Mouse (Mus musculus): ENCODE data around the gene Prune1. TPM values are rescaled to one million over a fixed set of nuclear protein-coding genes. Genes with fewer than 3 reads are reported as not detected.

Gene Prune1
- polyA plus RNA-seq, 1 experiment from 2014 or later, result 35.7 TPM

GRCm38 (mm10) chr3:95270766-95271364 lies 11.0 kb downstream of the Prune1 start:
- Histone ChIP-seq H3K36me3 (peaks cover 33% of the 10 kb centered on the region), H3K27ac (replicated peaks) (no peak overlapping the region), H3K9ac (replicated peaks) (no peak overlapping the region), H3K4me3 (no peak overlapping the region), H3K27me3 (no peaks in the 10 kb centered on the region), H3K4me2 (replicated peaks) (no peak overlapping the region), H3K4me1 (no peaks in the 10 kb centered on the region), H3K9me3 (0 out of 2 replicates have a peak, but pooled peaks cover 3% of the 10 kb centered on the region)
- WGBS, result 89% methylated on average over 12 of the region's 12 CpGs
- ATAC-seq (ENCODE audit: low FRiP score, low read depth), result no peak

GRCm38 (mm10) chr3:95269789-95270188 lies 12.1 kb downstream of the Prune1 start:
- WGBS, result 93% methylated on average over 5 of the region's 5 CpGs
- no peaks in the 10 kb centered on the region for H3K27me3 ChIP-seq
- H3K36me3 ChIP-seq, result peaks cover 37% of the 10 kb centered on the region
- no peak overlapping the region for H3K4me2 ChIP-seq (replicated peaks)
- H3K27ac ChIP-seq (replicated peaks), result no peak overlapping the region
- 0 out of 2 replicates have a peak, but pooled peaks cover 3% of the 10 kb centered on the region for H3K9me3 ChIP-seq
- no peak overlapping the region for H3K9ac ChIP-seq (replicated peaks)
- no peak overlapping the region for H3K4me3 ChIP-seq
- ATAC-seq (ENCODE audit: low FRiP score, low read depth), result no peak
- no peaks in the 10 kb centered on the region for H3K4me1 ChIP-seq

GRCm38 (mm10) chr3:95267855-95268254 lies 14.0 kb downstream of the Prune1 start:
- ATAC-seq (ENCODE audit: low FRiP score, low read depth), result no peak
- H3K4me1 ChIP-seq, result no peaks in the 10 kb centered on the region
- no peak overlapping the region for H3K27ac ChIP-seq (replicated peaks)
- H3K4me2 ChIP-seq (replicated peaks), result no peak overlapping the region
- peaks cover 48% of the 10 kb centered on the region for H3K36me3 ChIP-seq
- H3K9ac ChIP-seq (replicated peaks), result no peak overlapping the region
- H3K27me3 ChIP-seq, result no peaks in the 10 kb centered on the region
- H3K4me3 ChIP-seq, result no peak overlapping the region
- 0 out of 2 replicates have a peak, but pooled peaks cover 3% of the 10 kb centered on the region for H3K9me3 ChIP-seq

- no peaks in the 10 kb centered on the region for H3K27me3 ChIP-seq
- 0 out of 2 replicates have a peak, but pooled peaks cover 3% of the 10 kb centered on the region for H3K9me3 ChIP-seq
- no peak for ATAC-seq (ENCODE audit: low FRiP score, low read depth)
- H3K27ac ChIP-seq (replicated peaks), result no peak overlapping the region
- no peak overlapping the region for H3K4me2 ChIP-seq (replicated peaks)
- no peak overlapping the region for H3K4me3 ChIP-seq
- no peak overlapping the region for H3K9ac ChIP-seq (replicated peaks)
- 88% methylated on average over 3 of the region's 3 CpGs for WGBS
- no peaks in the 10 kb centered on the region for H3K4me1 ChIP-seq
- peaks cover 64% of the 10 kb centered on the region for H3K36me3 ChIP-seq
Measured at GRCm38 (mm10) chr3:95266052-95266451, 15.8 kb downstream of the Prune1 start.

- 90% methylated on average over 1 of the region's 1 CpGs for WGBS
- H3K4me1 ChIP-seq, result no peaks in the 10 kb centered on the region
- H3K4me2 ChIP-seq (replicated peaks), result no peak overlapping the region
- no peak overlapping the region for H3K27ac ChIP-seq (replicated peaks)
- H3K36me3 ChIP-seq, result peaks cover 72% of the 10 kb centered on the region
- 0 out of 2 replicates have a peak, but pooled peaks cover 3% of the 10 kb centered on the region for H3K9me3 ChIP-seq
- no peak overlapping the region for H3K9ac ChIP-seq (replicated peaks)
- no peak overlapping the region for H3K4me3 ChIP-seq
- ATAC-seq (ENCODE audit: low FRiP score, low read depth), result no peak
- no peaks in the 10 kb centered on the region for H3K27me3 ChIP-seq
Measured at GRCm38 (mm10) chr3:95264724-95265123, 17.2 kb downstream of the Prune1 start.

- no peaks in the 10 kb centered on the region for H3K27me3 ChIP-seq
- no peaks in the 10 kb centered on the region for H3K4me1 ChIP-seq
- H3K4me2 ChIP-seq (replicated peaks), result no peak overlapping the region
- H3K9me3 ChIP-seq, result 0 out of 2 replicates have a peak, but pooled peaks cover 3% of the 10 kb centered on the region
- H3K9ac ChIP-seq (replicated peaks), result no peak overlapping the region
- no peak overlapping the region for H3K4me3 ChIP-seq
- 51% methylated on average over 11 of the region's 11 CpGs for WGBS
- H3K36me3 ChIP-seq, result peaks cover 79% of the 10 kb centered on the region
- no peak overlapping the region for H3K27ac ChIP-seq (replicated peaks)
- no peak for ATAC-seq (ENCODE audit: low FRiP score, low read depth)
Measured at GRCm38 (mm10) chr3:95263089-95263739, 18.7 kb downstream of the Prune1 start.

- H3K4me3 ChIP-seq, result no peak overlapping the region
- no peak overlapping the region for H3K4me2 ChIP-seq (replicated peaks)
- no peak overlapping the region for H3K9ac ChIP-seq (replicated peaks)
- H3K27ac ChIP-seq (replicated peaks), result no peak overlapping the region
- 93% methylated on average over 4 of the region's 4 CpGs for WGBS
- H3K27me3 ChIP-seq, result no peaks in the 10 kb centered on the region
- no peaks in the 10 kb centered on the region for H3K4me1 ChIP-seq
- 0 out of 2 replicates have a peak, but pooled peaks cover 3% of the 10 kb centered on the region for H3K9me3 ChIP-seq
- H3K36me3 ChIP-seq, result peaks cover 78% of the 10 kb centered on the region
- no peak for ATAC-seq (ENCODE audit: low FRiP score, low read depth)
Measured at GRCm38 (mm10) chr3:95261975-95262374, 19.9 kb downstream of the Prune1 start.

- Histone ChIP-seq H3K36me3 (peaks cover 86% of the 10 kb centered on the region), H3K4me1 (no peaks in the 10 kb centered on the region), H3K4me3 (no peak overlapping the region), H3K27me3 (no peaks in the 10 kb centered on the region), H3K4me2 (replicated peaks) (no peak overlapping the region), H3K27ac (replicated peaks) (no peak overlapping the region), H3K9ac (replicated peaks) (no peak overlapping the region), H3K9me3 (no peaks in the 10 kb centered on the region)
- WGBS, result 90% methylated on average over 5 of the region's 5 CpGs
- ATAC-seq (ENCODE audit: low FRiP score, low read depth), result no peak
Measured at GRCm38 (mm10) chr3:95256931-95257330, 24.9 kb downstream of the Prune1 start.

GRCm38 (mm10) chr3:95250783-95251424 lies 31.0 kb downstream of the Prune1 start, which contains the start of gene Bnipl:
Gene Bnipl, minus strand, starts transcription at chr3:95251193.
- Histone ChIP-seq H3K36me3 (peaks cover 32% of the 10 kb centered on the region), H3K9ac (replicated peaks) (no peak within 1 kb of the TSS), H3K27me3 (no peaks in the 10 kb centered on the region), H3K4me3 (no peak within 1 kb of the TSS), H3K4me2 (replicated peaks) (no peak within 1 kb of the TSS), H3K9me3 (no peaks in the 10 kb centered on the region), H3K27ac (replicated peaks) (no peak within 1 kb of the TSS), H3K4me1 (no peaks in the 10 kb centered on the region)
- no peak for ATAC-seq (ENCODE audit: low FRiP score, low read depth)
- WGBS, result 66% methylated on average over 7 of the region's 7 CpGs

GRCm38 (mm10) chr3:95250361-95250760 lies 31.5 kb downstream of the Prune1 start:
- 80% methylated on average over 5 of the region's 5 CpGs for WGBS
- ATAC-seq (ENCODE audit: low FRiP score, low read depth), result no peak
- Histone ChIP-seq H3K4me3 (no peak overlapping the region), H3K4me2 (replicated peaks) (no peak overlapping the region), H3K9ac (replicated peaks) (no peak overlapping the region), H3K9me3 (no peaks in the 10 kb centered on the region), H3K27ac (replicated peaks) (no peak overlapping the region), H3K27me3 (no peaks in the 10 kb centered on the region), H3K4me1 (no peaks in the 10 kb centered on the region), H3K36me3 (peaks cover 26% of the 10 kb centered on the region)

- Histone ChIP-seq H3K36me3 (peaks cover 3% of the 10 kb centered on the region; the same call in 1 of the 2 replicates), H3K27ac (replicated peaks) (no peak overlapping the region), H3K4me2 (replicated peaks) (no peak overlapping the region), H3K9me3 (no peaks in the 10 kb centered on the region), H3K27me3 (no peaks in the 10 kb centered on the region), H3K9ac (replicated peaks) (no peak overlapping the region), H3K4me1 (no peaks in the 10 kb centered on the region), H3K4me3 (no peak overlapping the region)
- no peak for ATAC-seq (ENCODE audit: low FRiP score, low read depth)
- WGBS, result 76% methylated on average over 1 of the region's 1 CpGs
Measured at GRCm38 (mm10) chr3:95247660-95248336, 34.1 kb downstream of the Prune1 start.
